Mouse (Mus musculus): ENCODE results near the gene 4933406M09Rik. TPM values are rescaled to one million over a fixed set of nuclear protein-coding genes. Genes with fewer than 3 reads are reported as not detected.

The 4933406M09Rik gene
- total RNA-seq, 2 experiments from 2014 or later: not detected

- ATAC-seq (replicated peaks; ENCODE audit: low FRiP score, poor library complexity, severe bottlenecking): peak; percentile 74
Observed at GRCm38 (mm10) chr1:134368777-134369337, 16.9 kb upstream of the 4933406M09Rik start.

- no peak for ATAC-seq (replicated peaks; ENCODE audit: low FRiP score, poor library complexity, severe bottlenecking)
Observed at GRCm38 (mm10) chr1:134374124-134374523, 11.6 kb upstream of the 4933406M09Rik start.

- no peak for ATAC-seq (replicated peaks; ENCODE audit: low FRiP score, poor library complexity, severe bottlenecking)
Observed at GRCm38 (mm10) chr1:134381051-134381450, 4.7 kb upstream of the 4933406M09Rik start.

- no peak for ATAC-seq (replicated peaks; ENCODE audit: low FRiP score, poor library complexity, severe bottlenecking)
Observed at GRCm38 (mm10) chr1:134381795-134382625, 3.7 kb upstream of the 4933406M09Rik start.

GRCm38 (mm10) chr1:134384581-134384980, 1.2 kb upstream of the 4933406M09Rik start:
- no peak for ATAC-seq (replicated peaks; ENCODE audit: low FRiP score, poor library complexity, severe bottlenecking)

GRCm38 (mm10) chr1:134385176-134385575, 564 bp upstream of the 4933406M09Rik start:
- no peak for ATAC-seq (replicated peaks; ENCODE audit: low FRiP score, poor library complexity, severe bottlenecking)

- ATAC-seq (replicated peaks; ENCODE audit: low FRiP score, poor library complexity, severe bottlenecking): no peak
Observed at GRCm38 (mm10) chr1:134393827-134394226, 8.1 kb downstream of the 4933406M09Rik start.

GRCm38 (mm10) chr1:134398210-134398609, 12.5 kb downstream of the 4933406M09Rik start:
- no peak for ATAC-seq (replicated peaks; ENCODE audit: low FRiP score, poor library complexity, severe bottlenecking)

GRCm38 (mm10) chr1:134399735-134400134, 14.0 kb downstream of the 4933406M09Rik start:
- no peak; the same call in 1 of the 2 replicates for ATAC-seq (replicated peaks; ENCODE audit: low FRiP score, poor library complexity, severe bottlenecking)

- peak; percentile 100 for ATAC-seq (replicated peaks; ENCODE audit: low FRiP score, poor library complexity, severe bottlenecking)
Observed at GRCm38 (mm10) chr1:134405509-134406413, 20.0 kb downstream of the 4933406M09Rik start, which contains the start of gene Cyb5r1. Cyb5r1 (plus strand) TSS chr1:134405559.

GRCm38 (mm10) chr1:134406414-134406771, 20.7 kb downstream of the 4933406M09Rik start:
- peak; percentile 10; the same call in 1 of the 2 replicates for ATAC-seq (replicated peaks; ENCODE audit: low FRiP score, poor library complexity, severe bottlenecking)

- ATAC-seq (replicated peaks; ENCODE audit: low FRiP score, poor library complexity, severe bottlenecking): no peak
Observed at GRCm38 (mm10) chr1:134408080-134408479, 22.3 kb downstream of the 4933406M09Rik start.

- no peak for ATAC-seq (replicated peaks; ENCODE audit: low FRiP score, poor library complexity, severe bottlenecking)
Observed at GRCm38 (mm10) chr1:134411706-134412629, 26.2 kb downstream of the 4933406M09Rik start.

GRCm38 (mm10) chr1:134414038-134414437, 28.3 kb downstream of the 4933406M09Rik start:
- ATAC-seq (replicated peaks; ENCODE audit: low FRiP score, poor library complexity, severe bottlenecking): no peak

- peak; percentile 45 for ATAC-seq (replicated peaks; ENCODE audit: low FRiP score, poor library complexity, severe bottlenecking)
Observed at GRCm38 (mm10) chr1:134414501-134415167, 28.9 kb downstream of the 4933406M09Rik start.

GRCm38 (mm10) chr1:134415168-134415831, 29.6 kb downstream of the 4933406M09Rik start, which contains the start of gene Adipor1:
Adipor1 (plus strand) TSS chr1:134415378.
- peak; percentile 94 for ATAC-seq (replicated peaks; ENCODE audit: low FRiP score, poor library complexity, severe bottlenecking)

- no peak for ATAC-seq (replicated peaks; ENCODE audit: low FRiP score, poor library complexity, severe bottlenecking)
Observed at GRCm38 (mm10) chr1:134418414-134418975, 32.8 kb downstream of the 4933406M09Rik start.

- ATAC-seq (replicated peaks; ENCODE audit: low FRiP score, poor library complexity, severe bottlenecking): no peak
Observed at GRCm38 (mm10) chr1:134419176-134419575, 33.4 kb downstream of the 4933406M09Rik start.

Data from erythroid progenitor cell, adult 5-6 weeks (primary cell).